Mouse (Mus musculus): ENCODE measurements around the gene Cdk19.

GRCm38 (mm10) chr10:40477426-40478075 is 138.2 kb downstream of the Cdk19 start:
- TF ChIP-seq USF2 (IDR thresholded peaks at IDR 0.05; ENCODE audit: borderline replicate concordance in 1 of 2, insufficient read depth in 1 of 2, low read depth in 1 of 2, low read length in 2 of 2) (no peak), POLR2A (IDR thresholded peaks at IDR 0.05; ENCODE audit: control insufficient read depth in 1 of 2, insufficient read depth in 1 of 2, low read depth in 1 of 2, low read length in 2 of 2, poor library complexity in 1 of 2) (no peak), CTCF (IDR thresholded peaks at IDR 0.05 in 2 of 3, conservative IDR thresholded peaks at IDR 0.05 in 1 of 3; ENCODE audit: control insufficient read depth in 1 of 3, insufficient read depth in 1 of 3, low read depth in 2 of 3, low read length in 3 of 3, poor library complexity in 1 of 3, severe bottlenecking in 1 of 3) (no peak)
